Mouse (Mus musculus) hindbrain, embryonic 11.5 days (tissue): ENCODE results near the gene Tmc7. TPM values are rescaled to one million over a fixed set of nuclear protein-coding genes. Genes with fewer than 3 reads are reported as not detected.

Source experiments
- ATAC-seq: fragments of 200-750 bp; cut with Nextera tagmentation; 2 replicates; pipeline ENCODE4 v1.8.0; 2017; ENCODE audit warnings: mild to moderate bottlenecking, moderate TSS enrichment, moderate library complexity; ENCODE audit not compliant: low FRiP score
- DNase-seq: peaks from one replicate; pipeline ENCODE4 v3.0.0-alpha.2; 2015; ENCODE audit warnings: low spot score
- H3K27ac ChIP-seq: fragments of 300-500 bp; sonication (generic); 2 replicates; pipeline ENCODE4 v1.5.1; 2014; ENCODE audit warnings: mild to moderate bottlenecking, low read depth, low read length
- H3K27me3 ChIP-seq: fragments of 300-500 bp; sonication (generic); 2 replicates; pipeline ENCODE4 v1.6.1; 2014; ENCODE audit warnings: mild to moderate bottlenecking, low read length, moderate library complexity, mixed read lengths; ENCODE audit not compliant: control insufficient read depth, insufficient read depth
- H3K36me3 ChIP-seq: fragments of 300-500 bp; sonication (generic); 2 replicates; pipeline ENCODE4 v1.6.1; 2014; ENCODE audit warnings: mild to moderate bottlenecking, low read length, moderate library complexity, mixed read lengths; ENCODE audit not compliant: control insufficient read depth, insufficient read depth
- H3K4me1 ChIP-seq: fragments of 300-500 bp; sonication (generic); replicated peaks from 2 replicates; pipeline ENCODE4 v1.6.1; 2014; ENCODE audit warnings: low read length, mixed read lengths; ENCODE audit not compliant: control insufficient read depth, insufficient read depth
- H3K4me2 ChIP-seq: fragments of 300-500 bp; sonication (generic); replicated peaks from 2 replicates; pipeline ENCODE4 v1.6.1; 2014; ENCODE audit warnings: mild to moderate bottlenecking, low read depth, low read length
- H3K4me3 ChIP-seq: fragments of 300-500 bp; sonication (generic); 2 replicates; pipeline ENCODE4 v1.5.1; 2014; ENCODE audit warnings: low read depth, low read length
- H3K9ac ChIP-seq: fragments of 300-500 bp; sonication (generic); 2 replicates; pipeline ENCODE4 v1.6.1; 2014; ENCODE audit warnings: low read depth, low read length
- H3K9me3 ChIP-seq: fragments of 300-500 bp; sonication (generic); 2 replicates; pipeline ENCODE4 v1.6.1; 2016; ENCODE audit warnings: low read length; ENCODE audit not compliant: control insufficient read depth
- WGBS: fragments of 180-500 bp; shearing (Covaris S2); extraction: QIAGEN DNeasy Blood & Tissue Kit; methylation state at CpG from one replicate; pipeline ENCODE4 v1.1.7; 2014; 5-methylcytosine and 5-hydroxymethylcytosine counted together
- polyA plus RNA-seq: library from polyadenylated mRNA; unstranded; fragments of >200 nt; fragmentation: Nextera tagmentation; extraction: Ambion mirVana; gene quantifications from 2 replicates; pipeline ENCODE4 v1.2.1, GENCODE M21; 2014

Tmc7 gene
- polyA plus RNA-seq, 1 experiment from 2014 or later, result 9.8 TPM

DNA sequence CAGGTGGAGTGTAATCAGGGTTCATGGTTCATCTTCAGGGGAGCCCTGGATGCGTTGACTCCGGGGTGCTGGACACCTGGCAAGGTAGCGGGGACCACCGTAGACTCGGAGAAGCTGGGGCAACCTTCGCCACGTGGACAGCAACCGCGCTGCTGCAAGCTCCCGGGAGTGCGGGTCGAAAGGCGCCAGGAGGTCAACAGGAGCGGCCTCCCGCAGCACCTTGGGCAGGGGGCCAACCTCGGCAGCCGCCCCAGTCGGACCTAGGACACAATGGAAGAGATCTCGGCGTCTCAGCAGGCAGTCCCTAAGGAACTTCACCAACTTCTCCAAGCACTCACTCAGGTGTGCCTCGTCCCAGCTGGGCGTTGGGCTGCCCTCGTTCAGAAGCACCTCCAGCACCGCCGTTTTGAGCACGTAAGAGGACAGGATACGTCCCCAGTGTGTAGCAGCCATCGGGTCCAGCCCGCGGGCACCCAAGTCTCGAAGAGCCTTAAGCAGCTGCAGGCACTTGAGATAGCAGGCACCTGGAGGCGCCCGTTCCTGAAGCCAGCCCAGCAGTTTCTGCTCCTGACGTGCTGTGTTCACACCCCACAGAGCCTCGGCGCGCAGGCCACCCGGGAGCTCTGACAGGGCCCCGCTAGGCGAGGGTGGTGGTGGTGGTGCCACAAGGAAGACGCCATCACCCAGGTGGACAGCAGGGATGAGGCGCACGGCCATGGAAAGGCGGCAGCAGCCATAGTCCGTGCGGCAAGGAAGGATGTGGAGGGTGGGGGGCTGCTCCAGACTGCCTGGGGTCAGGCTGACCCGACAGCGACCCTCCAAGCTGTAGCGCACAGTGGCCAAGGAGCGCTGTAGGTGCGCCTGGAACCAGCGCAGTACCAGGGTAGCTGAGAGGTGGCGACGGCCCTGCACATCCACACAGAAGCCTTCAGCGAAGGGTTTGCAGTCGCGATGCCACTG lies 94.5 kb downstream of the Tmc7 start:
- no peaks in the 10 kb centered on the region for H3K36me3 ChIP-seq
- 0 out of 2 replicates have a peak overlapping the region, but pooled peaks have one; percentile 60 for H3K4me3 ChIP-seq
- H3K4me2 ChIP-seq, result no peak overlapping the region
- H3K27ac ChIP-seq, result no peak overlapping the region
- WGBS, result 15% methylated on average over 57 of the region's 57 CpGs
- H3K27me3 ChIP-seq, result peaks cover 41% of the 10 kb centered on the region
- H3K9me3 ChIP-seq, result no peaks in the 10 kb centered on the region
- ATAC-seq (peak; percentile 30; the same call in 1 of the 2 replicates), DNase-seq (peak; percentile 21)
- no peak overlapping the region for H3K9ac ChIP-seq
- 0 out of 2 replicates have a peak, but pooled peaks cover 3% of the 10 kb centered on the region for H3K4me1 ChIP-seq

DNA sequence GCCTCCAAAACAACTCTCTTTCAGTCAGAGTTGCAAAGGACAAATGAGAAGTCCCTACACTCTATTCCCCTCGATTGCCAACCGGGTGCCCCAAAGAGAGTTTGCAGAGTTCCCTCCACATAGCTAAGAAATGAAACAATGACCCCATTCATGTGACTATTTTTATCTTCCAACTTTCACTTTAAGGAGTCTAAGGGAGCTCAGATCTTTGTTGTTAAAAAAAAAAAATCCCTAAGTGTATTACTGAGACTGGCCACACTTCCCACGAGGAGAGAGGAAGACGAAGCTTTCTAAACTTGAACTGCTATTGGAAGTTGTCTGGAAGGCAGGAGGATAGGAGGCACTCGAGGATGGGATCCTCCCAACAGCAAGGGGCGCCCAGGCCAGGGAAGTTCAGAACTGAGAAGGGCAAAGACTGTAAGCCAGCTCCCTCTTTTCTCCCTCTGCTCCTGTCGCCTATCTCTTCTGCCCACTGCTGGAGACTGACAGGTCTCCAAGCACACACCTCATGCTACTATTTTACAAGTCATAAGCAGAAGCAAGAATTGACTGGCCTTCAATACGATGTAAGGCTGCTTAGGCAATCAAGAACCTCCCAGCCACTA lies 96.4 kb downstream of the Tmc7 start:
- WGBS, result 29% methylated on average over 8 of the region's 8 CpGs
- H3K4me2 ChIP-seq, result no peak overlapping the region
- peaks cover 36% of the 10 kb centered on the region for H3K27me3 ChIP-seq
- H3K9me3 ChIP-seq, result no peaks in the 10 kb centered on the region
- H3K27ac ChIP-seq, result no peak overlapping the region
- no peak overlapping the region for H3K4me3 ChIP-seq
- 0 out of 2 replicates have a peak, but pooled peaks cover 3% of the 10 kb centered on the region for H3K4me1 ChIP-seq
- no peaks in the 10 kb centered on the region for H3K36me3 ChIP-seq
- no peak for DNase-seq
- ATAC-seq, result no peak
- no peak overlapping the region for H3K9ac ChIP-seq

DNA sequence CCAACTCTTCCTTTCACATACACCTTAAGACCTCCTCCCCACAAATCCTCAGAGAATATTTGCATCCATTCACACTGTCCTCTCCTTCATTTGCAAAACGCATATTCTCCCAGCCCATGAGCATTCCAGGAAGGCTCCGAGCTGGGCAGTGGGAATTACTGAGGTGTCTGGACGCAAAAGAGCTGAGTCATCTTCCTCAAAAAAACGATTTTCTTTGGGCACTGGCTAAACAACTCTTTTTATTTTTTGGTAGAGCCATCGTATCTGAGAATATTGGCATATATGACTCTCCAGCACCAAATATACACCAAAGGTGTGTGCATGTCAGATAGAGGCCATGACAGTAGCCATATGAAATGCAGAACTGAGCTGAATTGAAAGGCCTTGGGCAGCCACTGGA lies 97.6 kb downstream of the Tmc7 start:
- DNase-seq (no peak), ATAC-seq (no peak)
- Histone ChIP-seq H3K9me3 (no peaks in the 10 kb centered on the region), H3K4me1 (0 out of 2 replicates have a peak, but pooled peaks cover 3% of the 10 kb centered on the region), H3K36me3 (no peaks in the 10 kb centered on the region), H3K4me3 (no peak overlapping the region), H3K4me2 (no peak overlapping the region), H3K27me3 (peaks cover 32% of the 10 kb centered on the region), H3K27ac (no peak overlapping the region), H3K9ac (no peak overlapping the region)
- 58% methylated on average over 5 of the region's 5 CpGs for WGBS

Other genes with a start within 250 kb of the Tmc7 start
- gene Syt17, start 136.5 kb downstream of the Tmc7 start, polyA plus RNA-seq, result 3.1 and 4.1 TPM in 2 replicates
- gene Itpripl2, start 92.8 kb downstream of the Tmc7 start, polyA plus RNA-seq, result 0.92 and 1.4 TPM in 2 replicates
- 103 and 115 TPM in 2 replicates for gene Coq7, start 51.4 kb downstream of the Tmc7 start, polyA plus RNA-seq
- gene Tmc5, start 12.6 kb upstream of the Tmc7 start, polyA plus RNA-seq, result 0.08 and 0.20 TPM in 2 replicates
- 118 and 125 TPM in 2 replicates for gene Gde1, start 121.0 kb upstream of the Tmc7 start, polyA plus RNA-seq
- gene Ccp110, start 127.8 kb upstream of the Tmc7 start, polyA plus RNA-seq, result 23.7 and 24.5 TPM in 2 replicates
- 74.4 and 83.3 TPM in 2 replicates for gene Vps35l, start 155.5 kb upstream of the Tmc7 start, polyA plus RNA-seq